Mouse (Mus musculus) kidney, embryonic 15.5 days (tissue): ENCODE data around the gene Plxnc1. TPM values are rescaled to one million over a fixed set of nuclear protein-coding genes. Genes with fewer than 3 reads are reported as not detected.

Experiments used
- ATAC-seq: fragments of 200-750 bp; cut with Nextera tagmentation; replicated peaks from 2 replicates; pipeline ENCODE4 v1.8.0; 2017; ENCODE audit warnings: moderate TSS enrichment; ENCODE audit not compliant: low FRiP score
- H3K27ac ChIP-seq: fragments of 300-500 bp; sonication (generic); 2 replicates; pipeline ENCODE4 v1.5.1; 2015; ENCODE audit warnings: mild to moderate bottlenecking, inconsistent platforms
- H3K27me3 ChIP-seq: fragments of 300-500 bp; sonication (generic); 2 replicates; pipeline ENCODE4 v1.6.1; 2015; ENCODE audit warnings: inconsistent platforms
- H3K36me3 ChIP-seq: fragments of 300-500 bp; sonication (generic); 2 replicates; pipeline ENCODE4 v1.6.1; 2015; ENCODE audit warnings: inconsistent platforms
- H3K4me1 ChIP-seq: fragments of 300-500 bp; sonication (generic); 2 replicates; pipeline ENCODE4 v1.6.1; 2015; ENCODE audit warnings: inconsistent platforms
- H3K4me2 ChIP-seq: fragments of 300-500 bp; sonication (generic); 2 replicates; pipeline ENCODE4 v1.6.1; 2015; ENCODE audit warnings: moderate library complexity, mild to moderate bottlenecking, inconsistent platforms
- H3K4me3 ChIP-seq: fragments of 300-500 bp; sonication (generic); replicated peaks from 2 replicates; pipeline ENCODE4 v1.5.1; 2015; ENCODE audit warnings: mild to moderate bottlenecking, inconsistent platforms
- H3K9ac ChIP-seq: fragments of 300-500 bp; sonication (generic); 2 replicates; pipeline ENCODE4 v1.6.1; 2015; ENCODE audit warnings: mild to moderate bottlenecking, inconsistent platforms
- H3K9me3 ChIP-seq: fragments of 300-500 bp; sonication (generic); replicated peaks from 2 replicates; pipeline ENCODE4 v1.6.1; 2016; ENCODE audit warnings: inconsistent platforms
- WGBS: fragments of 180-500 bp; shearing (Covaris S2); methylation state at CpG from one replicate; pipeline ENCODE4 v1.1.7; 2015; ENCODE audit warnings: mixed read lengths; 5-methylcytosine and 5-hydroxymethylcytosine counted together
- polyA plus RNA-seq: library from polyadenylated mRNA; unstranded; fragments of >200 nt; fragmentation: Nextera tagmentation; extraction: Ambion mirVana; gene quantifications from 2 replicates; pipeline ENCODE4 v1.2.1, GENCODE M21; 2015

Plxnc1 gene
- polyA plus RNA-seq, 1 experiment from 2014 or later, result 1.8 TPM

DNA sequence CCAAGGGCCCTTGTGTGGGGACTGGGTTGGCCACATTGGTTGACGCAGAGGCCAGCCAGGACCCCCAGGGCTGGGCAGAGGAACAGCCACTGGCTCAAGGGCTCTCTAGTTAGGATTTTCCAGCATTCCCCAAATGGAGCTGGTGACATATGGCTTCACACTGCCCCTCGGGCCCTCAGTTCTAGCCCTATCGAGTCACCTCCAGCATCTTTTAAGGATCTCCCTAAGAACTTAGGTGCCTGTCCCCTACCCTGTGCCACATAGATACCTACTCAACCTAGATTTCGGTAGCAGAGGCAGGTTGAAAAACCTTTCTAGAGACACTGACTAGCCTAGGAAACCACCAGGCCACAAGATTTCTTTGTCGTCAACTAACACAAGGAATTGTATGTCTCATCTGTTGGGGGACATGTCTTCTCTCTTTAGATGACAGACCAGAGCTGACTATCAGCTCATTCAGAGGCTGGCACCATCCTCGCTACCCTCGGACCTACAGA lies 115.9 kb downstream of the Plxnc1 start:
- H3K9me3 ChIP-seq, result no peaks in the 10 kb centered on the region
- no peak overlapping the region for H3K4me3 ChIP-seq
- no peak for ATAC-seq
- no peak overlapping the region for H3K9ac ChIP-seq
- 91% methylated on average over 7 of the region's 7 CpGs for WGBS
- H3K27ac ChIP-seq, result peak overlapping the region; percentile 85; the same call in 1 of the 2 replicates
- H3K27me3 ChIP-seq, result no peaks in the 10 kb centered on the region
- H3K4me2 ChIP-seq, result no peak overlapping the region
- H3K36me3 ChIP-seq, result no peaks in the 10 kb centered on the region
- peaks cover 38% of the 10 kb centered on the region for H3K4me1 ChIP-seq

DNA sequence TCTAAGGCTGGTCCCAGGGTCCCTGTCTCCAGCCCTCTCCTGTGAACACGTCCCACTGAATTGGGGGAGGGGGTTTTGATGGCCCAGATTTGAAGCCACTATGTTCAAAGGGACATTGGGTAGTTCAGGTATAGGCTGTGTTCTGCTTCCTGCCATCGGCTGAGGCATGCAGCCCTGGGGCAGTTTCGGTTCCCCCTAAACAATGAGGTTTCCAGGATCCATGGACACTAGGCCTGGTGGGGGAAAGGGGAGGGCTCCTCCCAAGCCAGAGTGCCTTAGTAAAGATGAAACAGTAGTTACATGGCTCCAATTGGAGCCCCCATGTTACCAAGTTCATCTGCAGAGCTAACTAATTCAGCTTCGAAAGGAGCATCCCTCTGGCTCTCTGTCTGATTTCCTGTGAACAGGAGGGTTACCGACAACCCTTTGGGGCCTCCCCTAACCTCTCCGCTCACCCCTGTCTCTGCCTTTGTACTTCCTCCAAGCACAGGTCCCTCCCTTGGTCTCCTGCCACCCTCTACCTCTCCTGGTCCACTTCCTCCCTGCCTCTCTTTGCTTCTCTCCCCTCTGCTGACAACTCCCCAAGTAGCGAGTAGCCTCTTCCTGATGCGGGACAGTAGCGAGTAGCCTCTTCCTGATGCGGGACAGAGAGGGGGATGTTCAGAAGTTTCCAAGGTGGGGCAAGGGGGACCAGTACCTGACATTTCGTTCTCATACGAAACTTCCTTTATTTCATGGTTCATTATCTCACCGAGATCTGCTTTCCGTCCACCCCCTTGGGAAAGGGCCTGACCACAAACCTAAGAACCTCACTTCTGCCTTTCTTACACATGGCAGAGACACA lies 116.5 kb downstream of the Plxnc1 start:
- Histone ChIP-seq H3K4me1 (peaks cover 38% of the 10 kb centered on the region), H3K9me3 (no peaks in the 10 kb centered on the region), H3K27me3 (no peaks in the 10 kb centered on the region), H3K9ac (no peak overlapping the region), H3K4me2 (no peak overlapping the region), H3K36me3 (no peaks in the 10 kb centered on the region), H3K27ac (no peak overlapping the region), H3K4me3 (no peak overlapping the region)
- no peak for ATAC-seq
- WGBS, result 80% methylated on average over 14 of the region's 14 CpGs

DNA sequence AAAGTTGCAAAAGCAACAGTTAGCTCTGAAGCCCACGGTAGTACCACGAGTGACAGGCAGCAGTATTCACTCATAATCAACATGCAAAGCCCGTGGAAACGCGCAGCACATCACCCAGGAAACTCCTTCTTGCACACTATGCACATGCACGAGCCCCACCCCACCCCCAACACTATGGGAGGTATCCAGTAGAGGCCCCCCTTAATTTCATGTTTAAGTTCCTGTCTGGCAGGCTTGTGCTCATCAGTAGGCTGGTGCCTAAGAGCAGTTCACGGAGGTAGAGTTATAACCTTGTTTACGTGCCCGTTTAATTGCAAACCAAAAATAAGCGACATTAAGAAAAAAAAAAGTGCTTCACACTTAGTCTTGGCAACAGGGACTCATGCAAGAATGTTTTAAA lies 117.3 kb downstream of the Plxnc1 start:
- Histone ChIP-seq H3K27me3 (no peaks in the 10 kb centered on the region), H3K27ac (no peak overlapping the region), H3K36me3 (no peaks in the 10 kb centered on the region), H3K4me2 (no peak overlapping the region), H3K4me3 (no peak overlapping the region), H3K4me1 (peaks cover 38% of the 10 kb centered on the region), H3K9ac (no peak overlapping the region), H3K9me3 (no peaks in the 10 kb centered on the region)
- no peak for ATAC-seq
- WGBS, result 90% methylated on average over 10 of the region's 10 CpGs

DNA sequence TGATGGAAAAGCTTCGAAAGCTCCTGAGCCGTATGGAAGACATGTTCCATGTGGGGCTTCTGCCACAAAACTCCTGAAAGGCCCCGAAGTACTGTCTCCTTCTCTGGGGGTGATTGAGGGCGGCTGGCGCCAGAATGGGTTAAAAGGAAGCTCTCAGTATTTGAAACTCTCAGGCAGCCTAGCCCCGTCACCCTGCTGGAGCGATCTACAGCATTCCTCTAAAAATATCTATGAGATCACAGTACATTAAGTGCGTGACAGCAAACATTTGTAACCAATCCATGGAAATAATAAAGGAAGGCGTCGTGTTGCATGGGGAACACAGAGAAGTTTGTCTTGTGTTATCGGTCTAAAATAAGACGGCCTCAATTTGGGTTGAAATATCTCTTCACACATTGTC lies 118.2 kb downstream of the Plxnc1 start:
- no peak overlapping the region for H3K27ac ChIP-seq
- H3K4me1 ChIP-seq, result peaks cover 38% of the 10 kb centered on the region
- H3K9me3 ChIP-seq, result no peaks in the 10 kb centered on the region
- no peaks in the 10 kb centered on the region for H3K27me3 ChIP-seq
- H3K4me2 ChIP-seq, result no peak overlapping the region
- no peak for ATAC-seq
- no peak overlapping the region for H3K9ac ChIP-seq
- H3K36me3 ChIP-seq, result no peaks in the 10 kb centered on the region
- no peak overlapping the region for H3K4me3 ChIP-seq
- 64% methylated on average over 12 of the region's 12 CpGs for WGBS

DNA sequence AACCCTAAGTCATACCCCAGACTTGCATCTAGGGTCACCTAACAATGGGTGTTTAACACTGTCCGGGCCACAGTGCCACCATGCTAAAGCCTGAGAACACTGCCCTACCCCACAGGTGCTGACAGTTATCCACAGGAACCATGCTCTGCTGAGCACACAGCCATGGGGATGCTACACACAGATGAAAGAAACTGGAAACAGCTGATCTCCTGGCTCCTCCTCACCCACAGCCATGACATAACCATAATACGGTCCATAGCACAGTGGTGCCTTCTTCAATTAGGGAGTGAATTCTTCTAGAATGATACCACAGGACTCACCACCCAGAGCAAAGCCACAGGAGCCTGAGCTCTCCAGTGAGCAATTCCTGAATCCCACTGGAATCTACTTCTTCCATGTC lies 118.7 kb downstream of the Plxnc1 start:
- no peaks in the 10 kb centered on the region for H3K9me3 ChIP-seq

DNA sequence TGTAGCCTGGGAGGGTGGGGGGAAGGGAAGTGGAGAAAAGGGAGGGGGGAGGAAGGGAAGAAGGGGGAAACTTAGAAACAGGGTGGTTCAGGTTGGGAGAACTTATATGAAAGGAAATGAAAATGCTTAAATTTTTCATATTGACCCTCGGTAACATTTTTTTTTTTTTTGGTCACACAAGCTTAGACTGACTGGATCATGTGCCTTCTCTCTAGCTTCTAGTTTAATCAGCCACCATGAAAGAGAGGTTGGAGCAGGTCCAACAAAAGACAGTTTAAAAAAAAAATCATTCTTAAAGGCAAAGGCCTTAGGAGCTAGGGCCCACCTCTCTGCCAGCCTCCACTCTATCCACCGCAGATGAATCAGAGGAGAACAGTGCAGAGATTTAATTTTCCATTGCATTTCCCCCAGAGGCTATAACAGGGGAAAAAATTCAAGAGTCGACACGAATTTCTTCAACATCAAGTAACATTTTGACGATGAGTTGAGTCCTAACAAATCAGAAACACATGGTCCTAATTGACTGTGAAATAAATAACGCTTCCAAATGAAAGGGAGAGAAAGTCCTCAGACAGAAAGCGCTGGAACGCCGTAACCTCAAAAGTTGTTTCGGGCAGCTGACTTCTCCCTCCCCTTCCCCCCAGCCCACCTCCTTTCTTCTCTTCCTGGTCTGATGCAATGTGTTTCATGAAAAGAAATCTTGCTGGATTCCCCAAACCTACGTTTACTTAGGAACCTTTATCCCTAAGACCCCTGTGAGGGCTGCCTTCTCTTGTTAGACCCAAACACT lies 120.5 kb downstream of the Plxnc1 start:
- Histone ChIP-seq H3K4me2 (no peak overlapping the region), H3K4me1 (peaks cover 26% of the 10 kb centered on the region), H3K27ac (peak overlapping the region; percentile 19), H3K4me3 (no peak overlapping the region), H3K27me3 (no peaks in the 10 kb centered on the region), H3K36me3 (no peaks in the 10 kb centered on the region), H3K9ac (no peak overlapping the region), H3K9me3 (no peaks in the 10 kb centered on the region)
- ATAC-seq, result no peak
- WGBS, result 49% methylated on average over 11 of the region's 11 CpGs

More for the DNA sequence above, 118.7 kb downstream of the Plxnc1 start:
- Histone ChIP-seq H3K4me3 (no peak overlapping the region), H3K27me3 (no peaks in the 10 kb centered on the region), H3K36me3 (no peaks in the 10 kb centered on the region), H3K4me1 (peaks cover 38% of the 10 kb centered on the region), H3K4me2 (no peak overlapping the region), H3K27ac (no peak overlapping the region), H3K9ac (no peak overlapping the region)
- ATAC-seq, result peak; percentile 35; the same call in 1 of the 2 replicates
- 84% methylated on average over 2 of the region's 2 CpGs for WGBS

DNA sequence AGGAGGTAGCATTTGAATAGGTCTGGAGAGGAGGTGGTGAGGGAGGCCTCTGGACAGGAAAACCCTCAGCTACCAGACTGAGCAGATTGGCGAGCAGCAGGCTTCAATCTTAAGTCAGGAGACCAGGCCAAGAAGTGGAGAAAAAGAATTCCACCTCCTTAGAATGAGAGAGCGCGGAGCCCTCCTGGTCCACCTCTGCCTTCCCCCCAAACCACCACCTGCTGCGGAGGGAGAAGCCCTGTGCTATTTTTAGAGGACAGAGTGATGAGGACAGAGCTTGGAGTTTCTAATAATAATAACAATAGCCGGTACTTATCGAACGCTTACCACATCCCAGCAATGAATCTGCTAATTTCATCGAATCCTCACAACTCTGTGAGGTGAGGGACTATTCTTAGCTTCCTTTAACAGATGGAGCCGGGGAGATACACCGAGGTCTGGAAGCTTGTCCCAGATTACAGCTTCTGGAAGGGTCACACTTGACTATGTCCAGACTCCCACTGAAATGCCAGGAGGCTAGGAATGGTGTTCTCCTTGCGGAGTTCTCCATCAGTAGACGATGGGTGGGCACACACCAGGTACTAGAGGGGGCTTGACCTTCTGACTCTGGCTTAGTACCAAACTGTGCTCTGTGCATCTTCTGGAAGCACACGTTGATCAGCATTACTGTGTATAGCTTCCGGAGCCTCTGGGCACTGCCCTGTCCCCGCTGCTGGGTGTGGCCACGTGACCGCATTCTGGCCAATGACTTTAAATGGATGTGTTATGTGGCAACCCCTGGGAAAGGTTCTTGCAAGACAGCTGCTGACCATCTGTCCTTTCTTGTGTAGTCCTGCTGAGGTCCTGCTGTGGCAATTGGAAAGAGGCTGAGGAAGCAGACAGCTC lies 125.6 kb downstream of the Plxnc1 start:
- WGBS, result 90% methylated on average over 17 of the region's 17 CpGs
- ATAC-seq, result no peak

DNA sequence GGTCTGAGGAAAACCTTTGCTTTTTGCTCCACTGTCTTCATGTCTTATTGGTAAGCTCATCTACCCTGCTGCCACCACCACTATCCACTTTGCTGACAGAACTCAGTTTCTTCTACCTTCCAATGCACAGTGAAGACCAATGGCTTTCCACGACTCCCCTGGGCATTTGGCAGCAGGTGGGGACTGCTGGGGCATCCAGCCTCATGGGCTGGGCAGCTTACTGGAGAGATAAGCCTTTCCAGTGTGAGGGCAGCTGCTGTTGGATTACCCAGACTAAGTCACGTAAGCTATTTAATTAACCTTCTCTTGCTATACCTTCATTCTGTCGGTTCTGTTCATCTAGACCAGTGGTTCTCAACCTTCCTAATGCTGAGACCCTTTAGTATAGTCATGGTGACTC lies 126.5 kb downstream of the Plxnc1 start:
- no peak overlapping the region for H3K9ac ChIP-seq
- no peak overlapping the region for H3K27ac ChIP-seq
- H3K36me3 ChIP-seq, result no peaks in the 10 kb centered on the region
- H3K27me3 ChIP-seq, result no peaks in the 10 kb centered on the region
- no peaks in the 10 kb centered on the region for H3K9me3 ChIP-seq
- 92% methylated on average over 3 of the region's 3 CpGs for WGBS
- peaks cover 4% of the 10 kb centered on the region; the same call in 1 of the 2 replicates for H3K4me1 ChIP-seq
- no peak overlapping the region for H3K4me2 ChIP-seq
- ATAC-seq, result no peak
- no peak overlapping the region for H3K4me3 ChIP-seq

More for the DNA sequence above, 125.6 kb downstream of the Plxnc1 start:
- Histone ChIP-seq H3K27me3 (no peaks in the 10 kb centered on the region), H3K4me3 (no peak overlapping the region), H3K4me1 (no peaks in the 10 kb centered on the region), H3K4me2 (no peak overlapping the region), H3K9ac (no peak overlapping the region), H3K27ac (no peak overlapping the region), H3K9me3 (no peaks in the 10 kb centered on the region), H3K36me3 (no peaks in the 10 kb centered on the region)

DNA sequence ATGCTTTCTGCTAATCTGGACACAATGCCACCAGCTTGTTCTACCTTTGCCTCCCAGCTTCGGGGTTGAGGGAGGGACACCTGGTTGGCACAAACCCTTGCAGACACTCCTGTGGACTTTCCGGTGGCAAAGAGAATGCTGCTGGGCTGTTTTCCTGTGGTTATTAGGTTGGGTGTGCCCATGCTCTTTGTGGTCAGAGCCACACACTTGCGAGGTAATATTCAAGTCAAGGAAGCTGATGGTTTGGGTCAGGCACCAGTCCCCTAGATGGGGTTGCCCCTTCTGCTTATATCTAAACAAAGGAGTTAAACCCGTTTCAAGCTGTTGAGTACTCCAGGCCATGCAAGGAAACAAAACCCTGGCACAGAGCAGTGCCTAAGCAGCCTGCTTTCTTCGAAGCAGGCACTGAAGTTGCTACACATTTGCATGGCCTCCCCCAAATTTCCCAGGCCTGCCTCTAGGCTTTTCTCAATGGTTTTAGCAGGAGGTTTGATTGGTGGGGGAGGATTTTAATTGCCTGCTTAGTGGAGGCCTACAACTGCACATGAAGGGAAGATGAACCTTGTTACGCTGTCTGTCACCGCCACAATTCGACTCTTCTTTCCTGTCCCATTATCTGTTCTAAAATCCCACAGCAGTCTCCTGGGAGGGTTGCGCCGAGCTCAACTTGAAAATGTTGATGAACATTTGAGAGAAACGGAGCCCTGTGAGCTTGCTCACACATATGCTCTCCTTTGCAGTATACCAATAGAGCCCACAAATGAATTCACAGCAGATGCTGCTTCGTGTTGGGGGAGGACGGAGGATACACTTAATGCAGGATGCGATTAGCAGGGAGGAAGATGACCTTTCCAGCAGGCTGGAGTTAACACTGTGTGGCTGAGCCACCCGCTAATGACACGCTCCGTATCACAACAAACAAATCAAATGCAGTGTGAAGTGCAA lies 132.5 kb downstream of the Plxnc1 start:
- Histone ChIP-seq H3K4me3 (no peak overlapping the region), H3K4me1 (peaks cover 24% of the 10 kb centered on the region; the same call in 1 of the 2 replicates), H3K36me3 (no peaks in the 10 kb centered on the region), H3K9ac (no peak overlapping the region), H3K9me3 (no peaks in the 10 kb centered on the region), H3K27me3 (no peaks in the 10 kb centered on the region), H3K27ac (no peak overlapping the region), H3K4me2 (peak overlapping the region; percentile 20; the same call in 1 of the 2 replicates)
- WGBS, result 43% methylated on average over 17 of the region's 17 CpGs
- ATAC-seq, result peak; percentile 69

DNA sequence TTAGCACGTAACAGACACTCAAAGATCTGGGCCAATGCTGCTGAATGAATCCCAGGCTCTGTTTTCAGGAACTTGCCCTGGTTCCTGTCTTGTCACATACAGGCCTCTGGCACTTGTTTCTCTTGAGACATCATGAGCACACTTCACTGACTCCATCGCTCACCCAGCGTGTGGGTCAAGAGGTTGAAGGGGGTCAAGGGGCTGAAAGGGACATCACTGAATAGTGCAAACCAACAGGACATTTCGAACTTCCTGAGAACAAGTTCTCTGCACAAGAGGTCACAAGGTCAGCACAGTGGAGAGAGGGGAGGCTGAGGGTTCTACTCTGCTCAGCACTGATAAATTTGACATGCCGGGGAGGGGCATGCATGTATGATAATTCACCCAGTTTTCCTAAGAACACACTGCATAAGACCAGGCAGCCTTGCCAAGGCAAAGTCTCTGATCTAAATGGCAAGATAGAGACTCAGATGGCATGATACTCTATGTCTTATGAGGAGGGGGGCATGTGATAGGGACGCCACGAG lies 134.6 kb downstream of the Plxnc1 start:
- H3K9me3 ChIP-seq, result no peaks in the 10 kb centered on the region
- H3K27me3 ChIP-seq, result no peaks in the 10 kb centered on the region
- H3K27ac ChIP-seq, result no peak overlapping the region
- no peak for ATAC-seq
- no peak overlapping the region for H3K9ac ChIP-seq
- WGBS, result 57% methylated on average over 7 of the region's 7 CpGs
- no peaks in the 10 kb centered on the region for H3K36me3 ChIP-seq
- H3K4me3 ChIP-seq, result no peak overlapping the region
- H3K4me2 ChIP-seq, result no peak overlapping the region
- peaks cover 24% of the 10 kb centered on the region; the same call in 1 of the 2 replicates for H3K4me1 ChIP-seq
